Mouse (Mus musculus) cerebellum, adult 2 months (tissue): ENCODE measurements around the gene Lcorl. TPM values are rescaled to one million over a fixed set of nuclear protein-coding genes. Genes with fewer than 3 reads are reported as not detected.

Experiments used
- DNase-seq, 2 experiments: peaks; one replicate each; pipeline ENCODE4 v3.0.0; 2021
- H3K27ac ChIP-seq: fragments of 200-500 bp; 2 replicates; pipeline ENCODE4 v1.5.1; 2012; ENCODE audit warnings: low read length, control low read depth, inconsistent platforms; ENCODE audit not compliant: insufficient read depth
- H3K27me3 ChIP-seq: fragments of 200-500 bp; 2 replicates; pipeline ENCODE4 v1.6.1; 2012; ENCODE audit warnings: inconsistent platforms, mild to moderate bottlenecking, low read length, moderate library complexity; ENCODE audit not compliant: control insufficient read depth, insufficient read depth
- H3K4me1 ChIP-seq: fragments of 200-500 bp; 2 replicates; pipeline ENCODE4 v1.6.1; 2011; ENCODE audit warnings: low read length; ENCODE audit not compliant: control insufficient read depth, insufficient read depth
- H3K4me3 ChIP-seq: fragments of 200-500 bp; replicated peaks from 2 replicates; pipeline ENCODE3; 2011; ENCODE audit warnings: mild to moderate bottlenecking, low read depth, low read length, control low read depth; ENCODE audit not compliant: insufficient read depth
- CTCF ChIP-seq: fragments of 200-500 bp; IDR thresholded peaks from 2 replicates; pipeline ENCODE4 v1.5.1; 2011; ENCODE audit warnings: low read depth, mild to moderate bottlenecking, control low read depth, low read length, moderate library complexity, borderline replicate concordance; ENCODE audit not compliant: insufficient read depth
- POLR2A ChIP-seq: fragments of 200-500 bp; IDR thresholded peaks from 2 replicates; pipeline ENCODE4 v1.6.1; 2011; ENCODE audit warnings: low read length, control low read depth, borderline replicate concordance; ENCODE audit not compliant: insufficient read depth
- WGBS: fragments of 180-500 bp; shearing (Covaris S2); methylation state at CpG from one replicate; pipeline ENCODE4 v1.1.7; 2018; 5-methylcytosine and 5-hydroxymethylcytosine counted together
- polyA plus RNA-seq: library from polyadenylated mRNA; depleted of rRNA; stranded (reverse); fragments of >200 nt; gene quantifications from 2 replicates; pipeline ENCODE4 v1.2.3, GENCODE M21; 2012; rRNA removed

Gene Lcorl
- polyA plus RNA-seq = 6.4 and 7.0 TPM in 2 replicates

DNA sequence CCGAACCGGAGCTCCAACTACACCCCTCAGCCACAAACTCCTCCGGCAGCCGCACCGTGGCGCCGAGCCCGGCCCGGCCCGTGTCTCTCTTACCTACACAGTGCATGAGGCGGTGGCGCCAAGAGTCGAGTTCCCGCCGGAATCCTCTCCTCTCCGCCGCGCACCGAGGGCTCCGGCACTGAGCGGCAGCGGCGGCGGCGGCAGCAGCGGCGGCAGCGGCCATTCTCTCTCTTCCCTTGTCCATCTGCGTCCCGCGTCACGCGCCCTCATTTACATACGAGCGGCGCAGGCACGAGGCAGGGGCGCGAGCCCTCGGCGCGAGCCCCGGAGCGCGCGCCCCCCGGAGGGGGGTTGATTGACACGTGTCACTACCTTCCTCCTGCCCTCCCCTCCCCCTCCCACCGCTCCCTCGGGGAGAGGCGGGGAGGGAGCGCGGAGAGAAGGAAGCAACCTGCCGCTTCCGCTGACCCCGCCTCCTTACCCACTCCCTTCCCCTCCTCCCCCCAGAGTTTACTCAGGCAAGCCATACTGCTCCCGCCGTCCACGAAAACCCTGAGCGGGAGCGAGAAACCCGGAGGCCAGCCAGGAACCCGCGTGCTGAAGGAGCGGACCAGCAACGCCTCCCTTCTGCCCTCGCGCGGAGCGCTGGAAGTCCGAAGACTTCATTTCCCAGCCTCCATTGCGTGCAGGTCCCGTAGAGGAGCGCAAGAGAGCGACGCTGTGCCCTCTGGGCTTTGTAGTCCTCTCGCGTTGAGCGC lies at the start of gene Lcorl:
Gene Lcorl, minus strand, starts transcription at position 362 of the 758 bp plus-strand sequence.
- WGBS = 1% methylated on average over 77 of the region's 79 CpGs
- H3K4me1 ChIP-seq = no peaks in the 10 kb centered on the region
- no peaks in the 10 kb centered on the region for H3K27me3 ChIP-seq
- peak within 1 kb of the TSS; percentile 76 for H3K27ac ChIP-seq
- TF ChIP-seq CTCF (no peak), POLR2A (peak; percentile 53)
- DNase-seq = peak; percentile 97
- peak within 1 kb of the TSS; percentile 77 for H3K4me3 ChIP-seq

DNA sequence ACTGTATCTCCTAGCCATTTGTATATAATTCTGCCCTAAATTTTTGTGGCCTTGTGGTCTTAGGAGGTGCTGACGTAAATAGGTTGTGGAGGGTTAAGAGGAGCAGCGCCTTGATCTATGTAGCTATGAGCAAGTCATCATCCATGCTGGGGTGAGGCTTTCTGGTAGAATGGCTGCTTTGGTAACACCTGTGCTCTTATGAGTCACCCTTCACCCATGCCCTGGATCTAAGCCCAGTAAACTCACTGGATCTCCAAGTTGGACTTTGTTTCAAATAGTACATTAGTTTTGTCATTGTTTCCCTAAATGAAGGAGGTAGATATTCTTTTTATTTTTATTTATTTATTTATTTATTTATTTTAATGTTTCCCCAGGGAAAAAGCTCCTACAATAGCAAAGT lies 47.3 kb upstream of the Lcorl start:
- H3K27ac ChIP-seq = no peak overlapping the region
- WGBS = 93% methylated on average over 2 of the region's 2 CpGs
- no peak for DNase-seq
- H3K4me1 ChIP-seq = no peaks in the 10 kb centered on the region
- TF ChIP-seq CTCF (no peak), POLR2A (no peak)
- H3K4me3 ChIP-seq = no peak overlapping the region
- H3K27me3 ChIP-seq = no peaks in the 10 kb centered on the region

DNA sequence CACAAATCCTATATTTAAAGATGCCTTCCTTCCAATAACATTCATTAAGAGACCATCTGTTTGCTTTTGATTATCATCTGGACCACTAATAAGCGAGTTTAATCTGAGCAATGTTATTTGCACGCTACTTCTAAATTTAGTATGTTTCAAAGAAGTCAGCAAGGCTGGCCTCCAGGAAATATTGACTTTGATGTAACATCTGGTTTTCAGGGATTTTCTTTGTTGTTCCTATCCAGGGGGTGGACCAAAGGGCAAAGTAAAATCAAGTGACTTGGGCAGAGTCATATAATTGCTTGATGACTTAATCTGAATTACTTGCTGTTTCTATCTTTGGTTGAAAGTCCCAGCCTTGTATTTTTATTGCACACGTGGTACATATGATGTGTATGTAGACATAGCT lies 45.8 kb upstream of the Lcorl start:
- 68% methylated on average over 3 of the region's 3 CpGs for WGBS
- no peak overlapping the region for H3K4me3 ChIP-seq

DNA sequence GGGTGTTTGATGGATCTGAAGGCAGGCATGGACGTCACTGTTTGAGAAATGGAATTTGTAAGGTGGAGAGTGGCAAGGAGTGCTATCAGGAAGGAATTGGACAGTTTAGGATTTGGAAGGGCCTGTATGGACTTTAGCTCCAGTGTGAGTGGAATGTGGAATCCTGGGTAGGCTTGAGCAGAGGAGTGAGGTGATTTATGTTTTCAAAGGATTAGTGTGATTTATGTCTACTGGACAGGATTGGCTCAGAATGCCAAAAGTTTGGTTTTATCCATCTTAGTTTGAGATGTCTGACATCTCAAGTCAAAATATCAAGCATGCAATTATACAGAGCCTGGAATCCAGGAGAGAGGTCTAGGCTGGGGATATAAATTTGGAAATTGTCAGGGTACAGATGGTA lies 37.9 kb upstream of the Lcorl start:
- no peaks in the 10 kb centered on the region for H3K4me1 ChIP-seq
- H3K27ac ChIP-seq = no peak overlapping the region
- no peak overlapping the region for H3K4me3 ChIP-seq
- no peak for DNase-seq
- H3K27me3 ChIP-seq = no peaks in the 10 kb centered on the region
- WGBS = 71% methylated on average over 1 of the region's 1 CpGs
- TF ChIP-seq POLR2A = no peak
- no peak for TF ChIP-seq CTCF

More for the DNA sequence above, 45.8 kb upstream of the Lcorl start:
- TF ChIP-seq POLR2A (no peak), CTCF (no peak)
- Histone ChIP-seq H3K27me3 (no peaks in the 10 kb centered on the region), H3K4me1 (no peaks in the 10 kb centered on the region), H3K27ac (no peak overlapping the region)
- no peak for DNase-seq

DNA sequence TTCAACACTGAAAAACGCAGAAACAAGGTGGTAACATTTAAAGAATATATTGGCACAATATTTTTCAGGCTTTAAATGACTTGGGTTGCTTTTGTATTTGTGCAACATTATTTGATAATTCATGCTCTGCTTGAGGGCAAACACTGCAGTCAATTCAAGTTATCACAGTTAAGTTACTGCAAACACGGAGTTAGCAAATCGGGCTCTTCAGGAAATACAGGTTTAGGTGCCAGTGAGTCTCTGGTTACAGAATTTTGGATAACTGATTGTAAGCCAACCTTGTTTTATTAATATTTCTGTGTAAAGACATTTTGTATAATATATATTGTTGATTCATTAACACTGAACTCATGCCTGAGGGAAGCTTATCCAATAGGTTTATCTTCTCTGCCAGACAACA lies 36.3 kb upstream of the Lcorl start:
- WGBS = 69% methylated on average over 3 of the region's 3 CpGs
- Histone ChIP-seq H3K4me3 (no peak overlapping the region), H3K27ac (no peak overlapping the region), H3K4me1 (no peaks in the 10 kb centered on the region), H3K27me3 (no peaks in the 10 kb centered on the region)
- no peak for DNase-seq
- TF ChIP-seq CTCF (no peak), POLR2A (no peak)

DNA sequence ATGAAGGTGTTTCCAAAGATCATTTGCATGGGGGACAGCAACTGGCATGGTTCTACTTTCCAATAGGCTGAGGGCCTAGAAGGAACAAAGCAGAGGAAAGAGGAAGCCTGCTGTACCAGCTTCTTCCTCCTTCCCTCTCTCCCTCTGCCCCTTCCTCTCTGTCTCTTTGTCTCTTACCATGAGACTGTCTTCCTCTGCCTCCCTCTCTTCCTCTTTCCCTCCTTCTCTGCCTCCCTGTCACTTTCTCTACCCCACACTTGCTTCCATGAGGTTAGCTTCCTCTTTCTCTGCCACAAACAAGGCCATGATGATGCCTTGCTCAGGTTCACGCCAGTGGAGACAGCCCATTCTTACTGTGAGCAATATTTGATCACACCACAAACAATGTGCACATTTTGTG lies 18.9 kb upstream of the Lcorl start:
- Histone ChIP-seq H3K4me3 (no peak overlapping the region), H3K27me3 (no peaks in the 10 kb centered on the region), H3K27ac (no peak overlapping the region), H3K4me1 (no peaks in the 10 kb centered on the region)
- no peak for TF ChIP-seq CTCF
- no peak for TF ChIP-seq POLR2A
- WGBS = 94% methylated on average over 1 of the region's 1 CpGs
- no peak for DNase-seq

DNA sequence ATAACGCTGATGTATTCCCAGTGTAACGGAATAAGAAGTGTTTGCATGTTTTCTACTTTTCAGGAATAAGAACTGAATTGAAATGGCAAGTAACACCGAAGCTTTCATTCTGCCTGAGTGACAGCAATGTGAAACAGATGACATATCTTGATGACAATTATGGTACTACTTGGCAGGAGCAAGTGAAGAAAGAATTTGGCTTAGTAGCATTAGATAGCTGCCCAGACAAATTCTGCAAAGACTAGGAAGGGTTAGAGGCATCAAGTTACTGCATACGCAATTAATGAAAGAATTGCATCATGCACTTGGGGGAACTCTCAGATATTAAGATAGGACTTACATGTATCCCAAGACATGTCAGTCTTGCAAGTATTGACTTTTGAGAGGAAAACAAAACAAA lies 18.1 kb upstream of the Lcorl start:
- Histone ChIP-seq H3K27ac (no peak overlapping the region), H3K4me1 (no peaks in the 10 kb centered on the region), H3K27me3 (no peaks in the 10 kb centered on the region), H3K4me3 (no peak overlapping the region)
- 47% methylated on average over 4 of the region's 4 CpGs for WGBS
- TF ChIP-seq POLR2A = no peak
- TF ChIP-seq CTCF = no peak
- no peak for DNase-seq

DNA sequence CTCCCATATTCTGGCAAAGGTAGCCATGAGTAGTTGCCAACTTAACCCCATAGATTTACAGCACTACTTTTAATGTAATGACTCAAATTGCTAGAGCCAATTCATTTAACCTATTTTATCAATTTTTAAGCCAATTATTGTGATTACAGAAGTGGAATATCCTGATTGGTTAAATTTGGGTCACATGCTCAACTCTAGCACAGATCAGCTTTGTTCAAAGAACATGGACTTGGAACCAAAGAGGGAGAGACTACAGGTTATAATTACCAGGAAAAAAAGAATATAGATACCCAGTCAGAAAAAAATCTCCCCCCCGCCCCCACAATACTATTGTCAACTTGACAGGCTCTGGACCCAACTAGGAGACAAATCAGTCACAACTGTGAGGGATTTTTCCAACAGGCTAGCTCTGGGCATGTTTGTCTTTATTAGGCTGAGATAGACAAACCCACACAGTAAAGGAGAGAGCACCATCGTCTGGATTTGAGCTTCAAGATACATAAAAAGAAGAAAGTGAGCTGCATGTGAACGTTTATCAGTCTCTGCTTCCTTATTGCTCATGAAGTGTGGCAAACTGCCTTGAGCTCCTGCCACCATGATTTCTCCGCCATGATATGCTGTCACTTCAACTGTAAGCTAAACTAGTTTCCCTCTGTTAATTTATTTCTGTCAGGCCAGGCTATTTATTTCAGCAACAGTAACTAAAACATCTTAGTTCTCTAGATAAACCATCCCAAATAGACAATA lies 17.0 kb upstream of the Lcorl start:
- 85% methylated on average over 4 of the region's 4 CpGs for WGBS
- Histone ChIP-seq H3K4me3 (no peak overlapping the region), H3K27me3 (no peaks in the 10 kb centered on the region), H3K4me1 (no peaks in the 10 kb centered on the region), H3K27ac (no peak overlapping the region)
- TF ChIP-seq CTCF (no peak), POLR2A (no peak)
- DNase-seq = no peak
